Mouse (Mus musculus) heart, postnatal 0 days (tissue): ENCODE results near the gene Fmnl2.

Experiments
- CTCF ChIP-seq: IDR thresholded peaks from 2 replicates; pipeline ENCODE4 v1.5.1; 2016; ENCODE audit warnings: antibody characterized with exemption, control low read depth, low read depth
- EP300 ChIP-seq: IDR thresholded peaks from 2 replicates; pipeline ENCODE4 v1.6.1; 2016; ENCODE audit warnings: antibody characterized with exemption, low read depth

DNA sequence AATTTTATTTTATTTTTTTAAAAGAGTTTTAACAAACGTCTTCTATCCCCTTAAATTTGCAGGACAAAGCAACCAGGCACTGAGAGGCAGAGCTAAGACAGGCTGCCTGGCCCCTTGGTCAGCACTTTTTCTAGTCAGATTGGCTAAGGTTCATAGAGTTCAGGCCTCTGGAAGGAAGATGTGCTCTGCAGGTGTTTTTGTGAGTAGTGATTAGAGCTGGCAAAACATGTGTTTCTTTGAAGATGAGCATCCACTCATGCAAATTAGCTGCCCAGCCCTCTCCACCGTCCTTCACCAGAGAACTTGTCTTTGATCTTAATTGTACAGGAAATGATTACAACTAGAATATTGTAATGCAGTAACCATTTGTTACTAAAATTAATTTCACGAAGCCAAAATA is 11.2 kb upstream of the Fmnl2 start:
- TF ChIP-seq CTCF (no peak), EP300 (no peak)
